Mouse (Mus musculus) hindbrain, embryonic 13.5 days (tissue): ENCODE data around the gene Ankrd13a. TPM values are rescaled to one million over a fixed set of nuclear protein-coding genes. Genes with fewer than 3 reads are reported as not detected.
A peak's percentile ranks its signal among the peaks of the same experiment; 100 is the strongest.

ENCODE experiments used
- ATAC-seq: fragments of 200-750 bp; cut with Nextera tagmentation; 2 replicates; pipeline ENCODE4 v1.8.0; 2017; ENCODE audit warnings: moderate TSS enrichment; ENCODE audit not compliant: low FRiP score
- H3K27ac ChIP-seq: fragments of 300-500 bp; sonication (generic); 2 replicates; pipeline ENCODE4 v1.5.1; 2015; ENCODE audit warnings: inconsistent platforms, mild to moderate bottlenecking, moderate library complexity
- H3K27me3 ChIP-seq: fragments of 300-500 bp; sonication (generic); 2 replicates; pipeline ENCODE4 v1.6.1; 2015; ENCODE audit warnings: mild to moderate bottlenecking, inconsistent platforms
- H3K36me3 ChIP-seq: fragments of 300-500 bp; sonication (generic); 2 replicates; pipeline ENCODE4 v1.6.1; 2015; ENCODE audit warnings: mild to moderate bottlenecking, inconsistent platforms
- H3K4me1 ChIP-seq: fragments of 300-500 bp; sonication (generic); replicated peaks from 2 replicates; pipeline ENCODE4 v1.6.1; 2015; ENCODE audit warnings: inconsistent platforms
- H3K4me2 ChIP-seq: fragments of 300-500 bp; sonication (generic); 2 replicates; pipeline ENCODE4 v1.6.1; 2015; ENCODE audit warnings: inconsistent platforms, mild to moderate bottlenecking, moderate library complexity
- H3K4me3 ChIP-seq: fragments of 300-500 bp; sonication (generic); 2 replicates; pipeline ENCODE4 v1.5.1; 2015; ENCODE audit warnings: mild to moderate bottlenecking, inconsistent platforms
- H3K9ac ChIP-seq: fragments of 300-500 bp; sonication (generic); 2 replicates; pipeline ENCODE4 v1.6.1; 2015; ENCODE audit warnings: mild to moderate bottlenecking, inconsistent platforms
- H3K9me3 ChIP-seq: fragments of 300-500 bp; sonication (generic); 2 replicates; pipeline ENCODE4 v1.6.1; 2016; ENCODE audit warnings: inconsistent platforms
- WGBS: fragments of 180-500 bp; shearing (Covaris S2); methylation state at CpG from one replicate; pipeline ENCODE4 v1.1.7; 2015; 5-methylcytosine and 5-hydroxymethylcytosine counted together
- polyA plus RNA-seq: library from polyadenylated mRNA; unstranded; fragments of >200 nt; fragmentation: Nextera tagmentation; extraction: Ambion mirVana; gene quantifications from 2 replicates; pipeline ENCODE4 v1.2.1, GENCODE M21; 2015

The Ankrd13a gene
- polyA plus RNA-seq, 1 experiment from 2014 or later = 37.5 TPM

- Histone ChIP-seq H3K4me3 (no peak overlapping the region), H3K27me3 (no peaks in the 10 kb centered on the region), H3K9me3 (no peaks in the 10 kb centered on the region), H3K27ac (no peak overlapping the region), H3K4me2 (no peak overlapping the region), H3K36me3 (peaks cover 93% of the 10 kb centered on the region), H3K4me1 (no peaks in the 10 kb centered on the region), H3K9ac (no peak overlapping the region)
- ATAC-seq = no peak
- 95% methylated on average over 5 of the region's 5 CpGs for WGBS
Measured at GRCm38 (mm10) chr5:114745581-114745980, 28.9 kb upstream of the Ankrd13a start.

DNA sequence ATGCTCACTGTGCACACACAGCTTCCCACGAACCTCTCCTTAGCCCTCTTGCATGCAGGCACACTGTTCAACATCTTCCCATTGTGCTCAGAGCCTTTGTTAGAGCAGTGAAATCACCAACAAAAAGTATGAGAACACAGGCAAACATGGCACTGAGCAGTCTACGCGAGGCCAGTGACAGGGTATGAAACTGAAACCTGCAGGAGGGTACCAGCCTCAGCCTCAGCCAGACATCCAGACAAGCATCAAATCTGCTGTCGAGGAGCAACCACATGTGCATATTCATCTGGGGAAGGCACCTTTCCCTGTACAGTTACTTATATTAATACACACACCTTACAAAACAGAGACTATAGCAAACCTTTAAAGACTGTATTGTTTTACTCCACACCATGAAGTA lies 27.6 kb upstream of the Ankrd13a start:
- WGBS = 88% methylated on average over 4 of the region's 4 CpGs
- H3K27ac ChIP-seq = no peak overlapping the region
- H3K36me3 ChIP-seq = peaks cover 94% of the 10 kb centered on the region
- no peaks in the 10 kb centered on the region for H3K9me3 ChIP-seq
- H3K27me3 ChIP-seq = no peaks in the 10 kb centered on the region
- H3K9ac ChIP-seq = no peak overlapping the region
- H3K4me2 ChIP-seq = no peak overlapping the region
- H3K4me1 ChIP-seq = no peaks in the 10 kb centered on the region
- no peak for ATAC-seq
- H3K4me3 ChIP-seq = no peak overlapping the region

GRCm38 (mm10) chr5:114747521-114747920 lies 27.0 kb upstream of the Ankrd13a start:
- no peak for ATAC-seq
- WGBS = 96% methylated on average over 5 of the region's 5 CpGs
- no peak overlapping the region for H3K4me3 ChIP-seq
- no peak overlapping the region for H3K27ac ChIP-seq
- no peaks in the 10 kb centered on the region for H3K9me3 ChIP-seq
- no peak overlapping the region for H3K4me2 ChIP-seq
- H3K27me3 ChIP-seq = no peaks in the 10 kb centered on the region
- H3K36me3 ChIP-seq = peaks cover 93% of the 10 kb centered on the region
- H3K9ac ChIP-seq = no peak overlapping the region
- H3K4me1 ChIP-seq = no peaks in the 10 kb centered on the region

GRCm38 (mm10) chr5:114750325-114750724 lies 24.2 kb upstream of the Ankrd13a start:
- Histone ChIP-seq H3K4me2 (no peak overlapping the region), H3K9me3 (no peaks in the 10 kb centered on the region), H3K36me3 (peaks cover 92% of the 10 kb centered on the region), H3K27me3 (no peaks in the 10 kb centered on the region), H3K9ac (no peak overlapping the region), H3K4me3 (no peak overlapping the region), H3K4me1 (no peaks in the 10 kb centered on the region), H3K27ac (no peak overlapping the region)
- 90% methylated on average over 10 of the region's 10 CpGs for WGBS
- ATAC-seq = no peak

GRCm38 (mm10) chr5:114752397-114752796 lies 22.1 kb upstream of the Ankrd13a start:
- H3K4me2 ChIP-seq = no peak overlapping the region
- no peak overlapping the region for H3K27ac ChIP-seq
- WGBS = 89% methylated on average over 10 of the region's 10 CpGs
- H3K4me1 ChIP-seq = no peaks in the 10 kb centered on the region
- no peak for ATAC-seq
- no peak overlapping the region for H3K4me3 ChIP-seq
- H3K36me3 ChIP-seq = peaks cover 92% of the 10 kb centered on the region
- no peaks in the 10 kb centered on the region for H3K9me3 ChIP-seq
- H3K27me3 ChIP-seq = no peaks in the 10 kb centered on the region
- H3K9ac ChIP-seq = no peak overlapping the region

DNA sequence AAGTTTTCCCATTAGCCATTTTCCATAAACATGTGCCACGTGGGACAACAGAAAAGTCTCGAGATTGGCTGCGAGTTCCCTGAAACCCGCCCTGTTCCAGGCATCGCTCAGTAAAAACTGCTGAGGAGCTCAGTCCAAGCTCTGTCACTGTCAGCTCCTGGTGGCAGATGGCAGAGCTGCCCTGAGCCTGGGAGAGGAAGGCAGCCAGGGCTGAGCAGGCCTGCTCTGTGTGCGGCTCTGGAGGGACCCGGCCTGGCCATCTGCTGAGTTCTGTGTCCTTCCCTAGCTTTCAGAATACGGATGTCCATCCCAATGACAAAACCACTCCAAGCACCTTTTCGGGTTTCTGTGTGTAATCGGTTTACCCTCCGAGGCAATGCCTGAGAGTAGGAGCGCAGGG lies 21.1 kb upstream of the Ankrd13a start:
- Histone ChIP-seq H3K4me3 (no peak overlapping the region), H3K27ac (peak overlapping the region; percentile 12; the same call in 1 of the 2 replicates), H3K36me3 (peaks cover 91% of the 10 kb centered on the region), H3K4me1 (no peaks in the 10 kb centered on the region), H3K27me3 (no peaks in the 10 kb centered on the region), H3K9me3 (no peaks in the 10 kb centered on the region), H3K4me2 (no peak overlapping the region), H3K9ac (no peak overlapping the region)
- no peak for ATAC-seq
- 87% methylated on average over 12 of the region's 12 CpGs for WGBS

- no peak overlapping the region for H3K4me2 ChIP-seq
- no peaks in the 10 kb centered on the region for H3K9me3 ChIP-seq
- 96% methylated on average over 5 of the region's 5 CpGs for WGBS
- no peak overlapping the region for H3K4me3 ChIP-seq
- no peak overlapping the region for H3K9ac ChIP-seq
- no peaks in the 10 kb centered on the region for H3K27me3 ChIP-seq
- ATAC-seq = no peak
- H3K36me3 ChIP-seq = peaks cover 86% of the 10 kb centered on the region
- H3K27ac ChIP-seq = no peak overlapping the region
- H3K4me1 ChIP-seq = no peaks in the 10 kb centered on the region
Measured at GRCm38 (mm10) chr5:114759536-114760090, 14.9 kb upstream of the Ankrd13a start.

- Histone ChIP-seq H3K4me1 (no peaks in the 10 kb centered on the region; the same call in 1 of the 2 replicates), H3K36me3 (peaks cover 82% of the 10 kb centered on the region), H3K4me3 (no peak overlapping the region), H3K4me2 (no peak overlapping the region), H3K9ac (no peak overlapping the region), H3K27me3 (no peaks in the 10 kb centered on the region), H3K9me3 (no peaks in the 10 kb centered on the region), H3K27ac (no peak overlapping the region)
- WGBS = 94% methylated on average over 8 of the region's 8 CpGs
- ATAC-seq = no peak
Measured at GRCm38 (mm10) chr5:114761980-114762379, 12.5 kb upstream of the Ankrd13a start.

GRCm38 (mm10) chr5:114764812-114765735 lies 9.4 kb upstream of the Ankrd13a start:
- no peak overlapping the region for H3K27ac ChIP-seq

DNA sequence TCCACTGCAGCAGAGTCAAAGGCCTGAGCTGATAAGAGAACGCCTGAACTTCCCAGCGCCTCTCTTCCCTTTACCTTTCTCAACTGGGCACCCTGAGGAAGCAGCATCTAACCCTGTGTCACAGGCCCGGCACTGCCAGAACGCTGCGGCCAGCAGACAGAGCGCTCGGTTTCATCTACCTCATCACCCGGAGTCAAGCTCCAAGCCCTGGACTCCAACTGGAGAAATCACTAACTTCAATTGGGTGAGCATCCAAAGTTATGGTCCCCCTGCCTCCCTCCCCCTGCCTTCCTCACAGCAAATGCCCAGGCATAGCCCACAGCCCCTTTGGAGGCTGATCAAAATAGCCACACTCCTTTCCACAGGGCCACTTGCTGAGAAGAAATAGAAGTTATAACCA lies 7.8 kb upstream of the Ankrd13a start:
- Histone ChIP-seq H3K4me3 (no peak overlapping the region), H3K27me3 (no peaks in the 10 kb centered on the region), H3K4me1 (peaks cover 19% of the 10 kb centered on the region), H3K4me2 (no peak overlapping the region), H3K9ac (no peak overlapping the region), H3K27ac (no peak overlapping the region), H3K36me3 (peaks cover 46% of the 10 kb centered on the region), H3K9me3 (no peaks in the 10 kb centered on the region)
- ATAC-seq = no peak
- WGBS = 93% methylated on average over 8 of the region's 8 CpGs

More at GRCm38 (mm10) chr5:114764812-114765735, 9.4 kb upstream of the Ankrd13a start:
- no peak overlapping the region for H3K4me2 ChIP-seq
- H3K9ac ChIP-seq = no peak overlapping the region
- no peak overlapping the region for H3K4me3 ChIP-seq
- no peaks in the 10 kb centered on the region for H3K9me3 ChIP-seq
- no peak for ATAC-seq
- H3K27me3 ChIP-seq = no peaks in the 10 kb centered on the region
- peaks cover 58% of the 10 kb centered on the region for H3K36me3 ChIP-seq
- peaks cover 6% of the 10 kb centered on the region for H3K4me1 ChIP-seq
- WGBS = 86% methylated on average over 18 of the region's 18 CpGs

- H3K4me3 ChIP-seq = no peak overlapping the region
- no peak overlapping the region for H3K27ac ChIP-seq
- 88% methylated on average over 7 of the region's 7 CpGs for WGBS
- no peak for ATAC-seq
- peaks cover 41% of the 10 kb centered on the region for H3K36me3 ChIP-seq
- H3K4me2 ChIP-seq = no peak overlapping the region
- H3K9me3 ChIP-seq = no peaks in the 10 kb centered on the region
- H3K27me3 ChIP-seq = no peaks in the 10 kb centered on the region
- peaks cover 24% of the 10 kb centered on the region for H3K4me1 ChIP-seq
- H3K9ac ChIP-seq = no peak overlapping the region
Measured at GRCm38 (mm10) chr5:114767185-114767584, 7.3 kb upstream of the Ankrd13a start.

DNA sequence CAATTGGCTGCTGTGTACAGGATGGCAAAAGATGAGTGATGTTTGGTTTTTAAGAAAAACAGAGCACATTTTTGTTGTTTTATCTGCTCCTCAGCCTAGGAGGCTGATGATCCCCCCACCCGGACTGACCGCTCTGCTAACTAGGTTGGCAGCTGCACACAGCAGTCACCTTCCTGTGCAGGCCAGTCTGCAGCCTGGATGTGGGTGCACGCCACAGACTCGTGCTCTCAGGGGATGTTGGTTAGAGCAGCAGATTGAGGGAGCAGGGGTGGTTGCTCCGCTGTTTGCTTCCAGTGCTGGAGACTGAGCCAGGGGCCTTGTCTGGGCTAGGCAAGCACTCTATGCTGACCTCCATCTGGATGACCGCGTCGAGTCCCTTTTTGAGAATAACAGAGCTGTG lies 4.7 kb upstream of the Ankrd13a start:
- no peak overlapping the region for H3K27ac ChIP-seq
- H3K4me1 ChIP-seq = peaks cover 29% of the 10 kb centered on the region
- H3K4me3 ChIP-seq = no peak overlapping the region
- 90% methylated on average over 8 of the region's 8 CpGs for WGBS
- H3K4me2 ChIP-seq = no peak overlapping the region
- H3K27me3 ChIP-seq = no peaks in the 10 kb centered on the region
- peaks cover 15% of the 10 kb centered on the region for H3K36me3 ChIP-seq
- no peak for ATAC-seq
- peak overlapping the region; percentile 49; the same call in 1 of the 2 replicates for H3K9ac ChIP-seq
- H3K9me3 ChIP-seq = no peaks in the 10 kb centered on the region
